Mouse (Mus musculus) spleen, postnatal 36 days (tissue): ENCODE data around the gene Ackr2.

Experiments used
- DNase-seq, 2 experiments: peaks; one replicate each; pipeline ENCODE4 v3.0.0; 2022; ENCODE audit warnings: low spot score in 2 of 2, mixed read lengths in 1 of 2

The Ackr2 gene

GRCm38 (mm10) chr9:121916102-121916501 is 17.9 kb downstream of the Ackr2 start, which contains the start of gene Cyp8b1:
Gene Cyp8b1 (minus strand): TSS chr9:121916305.
- DNase-seq, result no peak

GRCm38 (mm10) chr9:121919027-121919501 is 20.9 kb downstream of the Ackr2 start:
- peak; percentile 69 to 79 for DNase-seq

GRCm38 (mm10) chr9:121923443-121923842 is 25.3 kb downstream of the Ackr2 start:
- no peak for DNase-seq

- DNase-seq, result no peak
These were observed 25.8 kb downstream of the Ackr2 start for GRCm38 (mm10) chr9:121923906-121924305.

- DNase-seq, result no peak
These were observed 26.9 kb downstream of the Ackr2 start for GRCm38 (mm10) chr9:121924901-121925560.

- DNase-seq, result no peak
These were observed 27.8 kb downstream of the Ackr2 start for GRCm38 (mm10) chr9:121925959-121926358.

- DNase-seq, result peak; percentile 53 to 65
These were observed 28.7 kb downstream of the Ackr2 start for GRCm38 (mm10) chr9:121926634-121927405.

GRCm38 (mm10) chr9:121927721-121928120 is 29.6 kb downstream of the Ackr2 start:
- DNase-seq, result no peak

- peak; percentile 82 to 85 for DNase-seq
These were observed 30.3 kb downstream of the Ackr2 start for GRCm38 (mm10) chr9:121928498-121928897.

GRCm38 (mm10) chr9:121934856-121935255 is 36.7 kb downstream of the Ackr2 start:
- DNase-seq, result no peak

- DNase-seq, result no peak
These were observed 38.8 kb downstream of the Ackr2 start for GRCm38 (mm10) chr9:121936952-121937351.

GRCm38 (mm10) chr9:121937451-121937864 is 39.3 kb downstream of the Ackr2 start:
- peak in 1 of 2 experiments; percentile 26 for DNase-seq

- DNase-seq, result no peak
These were observed 39.8 kb downstream of the Ackr2 start for GRCm38 (mm10) chr9:121937944-121938355.

GRCm38 (mm10) chr9:121943005-121943404 is 44.9 kb downstream of the Ackr2 start:
- DNase-seq, result peak; percentile 86 to 87

- DNase-seq, result peak; percentile 34 to 53
These were observed 45.5 kb downstream of the Ackr2 start for GRCm38 (mm10) chr9:121943628-121944027.

GRCm38 (mm10) chr9:121947784-121948183 is 49.6 kb downstream of the Ackr2 start:
- DNase-seq, result no peak

GRCm38 (mm10) chr9:121948431-121948830 is 50.3 kb downstream of the Ackr2 start:
- DNase-seq, result no peak

GRCm38 (mm10) chr9:121950418-121951113 is 52.4 kb downstream of the Ackr2 start, which contains the start of gene Fam198a:
Gene Fam198a (plus strand): TSS chr9:121950988.
- no peak for DNase-seq

- DNase-seq, result no peak
These were observed 52.9 kb downstream of the Ackr2 start for GRCm38 (mm10) chr9:121951114-121951423.

- no peak for DNase-seq
These were observed 54.4 kb downstream of the Ackr2 start for GRCm38 (mm10) chr9:121952596-121952995.

- no peak for DNase-seq
These were observed 61.9 kb downstream of the Ackr2 start for GRCm38 (mm10) chr9:121959966-121960635.
